Mouse (Mus musculus) left cerebral cortex, postnatal 25 days (tissue): Measurements from ENCODE around the gene Npas3. TPM values are rescaled to one million over a fixed set of nuclear protein-coding genes. Genes with fewer than 3 reads are reported as not detected.

ENCODE experiments used
- DNase-seq, 2 experiments: peaks; one replicate each; pipeline ENCODE4 v3.0.0; 2022; ENCODE audit warnings: low spot score in 2 of 2, mixed read lengths in 1 of 2
- intact Hi-C: fragments of 180-260 bp; cut with DNase I; formaldehyde crosslinking; loops from one replicate; pipeline ENCODE4 v1.15.1; 2025
- total RNA-seq, 2 experiments: library from RNA; stranded (reverse); gene quantifications; 2 replicates each; pipeline ENCODE4 v1.2.3; 2021

Npas3 gene
- total RNA-seq, 2 experiments from 2014 or later: 19.0 to 25.4 TPM

GRCm38 (mm10) chr12:54064986-54065385, 816.5 kb downstream of the Npas3 start:
- intact Hi-C loops: loop anchor here (5.0 kb wide), 1 partner anchor 1153 kb away; no protein-coding TSS in a partner anchor
- DNase-seq: no peak

DNA sequence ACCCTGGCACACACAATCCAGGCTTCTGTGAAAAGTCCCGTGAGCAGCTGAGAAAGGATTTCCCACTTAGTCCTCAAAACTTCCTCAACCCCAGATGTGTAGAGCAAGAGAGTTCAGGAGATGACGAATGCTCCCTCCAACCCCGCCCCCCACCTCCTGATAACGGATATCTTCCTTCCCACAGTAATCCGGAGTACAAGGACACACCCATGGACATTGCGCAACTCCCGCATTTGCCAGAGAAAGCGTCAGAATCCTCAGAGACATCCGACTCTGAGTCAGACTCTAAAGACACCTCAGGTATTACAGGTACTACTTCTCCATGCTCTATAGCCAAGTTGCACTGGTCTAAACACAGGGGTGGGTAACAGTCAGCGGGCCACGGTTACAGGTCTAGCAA, 817.1 kb downstream of the Npas3 start:
- DNase-seq: no peak
- intact Hi-C loops: no loop called here

DNA sequence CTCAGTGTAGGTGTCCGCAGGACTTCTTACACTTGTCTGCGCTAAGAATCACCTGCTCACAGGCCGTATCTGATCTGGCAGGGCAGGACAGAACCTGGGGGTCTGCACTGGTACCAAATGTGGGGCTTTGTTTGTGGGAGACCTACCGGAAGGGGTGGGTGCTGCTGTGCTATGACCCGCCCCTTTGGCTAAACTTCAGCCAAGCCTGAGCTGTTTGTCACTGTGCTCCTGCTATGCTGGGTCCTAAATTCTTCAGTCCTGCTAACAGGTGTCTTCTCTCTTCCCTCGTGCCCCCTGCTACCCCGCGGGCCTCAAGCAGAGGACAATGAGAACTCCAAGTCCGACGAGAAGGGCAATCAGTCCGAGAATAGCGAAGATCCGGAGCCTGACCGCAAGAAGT, 818.9 kb downstream of the Npas3 start:
- DNase-seq: no peak
- intact Hi-C loops: no loop called here

DNA sequence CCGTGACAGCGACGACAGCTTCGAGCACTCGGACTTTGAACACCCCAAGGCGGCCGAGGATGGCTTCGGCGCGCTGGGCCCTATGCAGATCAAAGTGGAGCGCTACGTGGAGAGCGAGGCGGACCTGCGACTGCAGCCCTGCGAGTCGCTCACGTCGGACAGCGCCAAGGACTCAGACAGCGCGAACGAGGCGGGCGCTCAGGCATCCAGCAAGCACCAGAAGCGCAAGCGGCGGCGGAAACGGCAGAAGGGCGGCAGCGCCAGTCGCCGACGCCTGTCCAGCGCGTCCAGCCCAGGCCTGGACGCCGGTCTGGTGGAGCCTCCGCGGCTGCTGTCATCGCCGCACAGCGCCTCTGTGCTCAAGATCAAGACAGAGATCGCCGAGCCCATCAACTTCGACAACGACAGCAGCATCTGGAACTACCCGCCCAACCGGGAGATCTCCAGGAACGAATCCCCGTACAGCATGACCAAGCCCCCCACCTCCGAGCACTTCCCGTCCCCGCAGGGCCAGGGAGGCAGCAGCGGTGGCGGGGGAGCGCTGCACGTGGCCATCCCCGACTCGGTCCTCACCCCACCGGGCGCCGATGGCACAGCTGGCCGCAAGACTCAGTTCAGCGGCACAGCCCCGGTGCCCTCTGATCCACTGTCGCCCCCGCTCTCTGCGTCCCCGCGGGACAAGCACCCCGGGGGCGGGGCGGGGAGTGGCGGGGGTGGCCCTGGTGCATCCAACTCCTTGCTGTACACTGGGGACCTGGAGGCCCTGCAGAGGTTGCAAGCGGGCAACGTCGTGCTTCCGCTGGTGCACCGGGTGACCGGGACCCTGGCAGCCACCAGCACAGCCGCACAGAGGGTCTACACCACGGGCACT, 819.6 kb downstream of the Npas3 start:
- no peak for DNase-seq
- intact Hi-C loops: no loop called here

GRCm38 (mm10) chr12:54068757-54069146, 820.3 kb downstream of the Npas3 start:
- DNase-seq: no peak
- intact Hi-C loops: no loop called here

GRCm38 (mm10) chr12:54074012-54074411, 825.5 kb downstream of the Npas3 start:
- peak in 1 of 2 experiments; percentile 68 for DNase-seq

GRCm38 (mm10) chr12:54080996-54081395, 832.5 kb downstream of the Npas3 start:
- intact Hi-C loops: no loop called here
- no peak for DNase-seq

More at GRCm38 (mm10) chr12:54074012-54074411, 825.5 kb downstream of the Npas3 start:
- intact Hi-C loops: no loop called here

GRCm38 (mm10) chr12:54093729-54094128, 845.3 kb downstream of the Npas3 start:
- intact Hi-C loops: no loop called here

GRCm38 (mm10) chr12:54096492-54096891, 848.0 kb downstream of the Npas3 start:
- intact Hi-C loops: loop anchor here (5.0 kb wide), 1 partner anchor 461 kb away; no protein-coding TSS in a partner anchor
- no peak for DNase-seq

More at GRCm38 (mm10) chr12:54093729-54094128, 845.3 kb downstream of the Npas3 start:
- no peak for DNase-seq

DNA sequence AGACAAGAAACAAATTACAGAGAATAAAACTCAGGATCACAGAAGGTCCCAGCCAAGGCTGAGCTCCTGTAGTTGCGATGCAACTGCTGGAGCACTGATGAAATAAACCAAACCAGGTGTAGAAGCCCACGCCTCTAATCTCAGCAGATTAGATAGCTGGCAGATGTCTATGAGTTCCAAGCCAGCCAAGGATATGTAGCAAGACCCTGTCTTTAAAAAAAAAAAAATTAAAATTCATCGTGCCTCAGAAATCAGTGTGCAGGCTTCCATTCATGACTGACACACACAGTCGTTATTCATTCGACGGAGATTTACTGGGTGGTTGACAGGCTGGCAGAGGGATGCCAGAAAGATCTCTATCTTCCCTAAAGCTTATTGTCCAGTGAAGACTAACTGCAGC, 849.7 kb downstream of the Npas3 start:
- no peak for DNase-seq
- intact Hi-C loops: loop anchor here (2.0 to 5.0 kb wide), 2 partner anchors 255 to 459 kb away; no protein-coding TSS in a partner anchor

DNA sequence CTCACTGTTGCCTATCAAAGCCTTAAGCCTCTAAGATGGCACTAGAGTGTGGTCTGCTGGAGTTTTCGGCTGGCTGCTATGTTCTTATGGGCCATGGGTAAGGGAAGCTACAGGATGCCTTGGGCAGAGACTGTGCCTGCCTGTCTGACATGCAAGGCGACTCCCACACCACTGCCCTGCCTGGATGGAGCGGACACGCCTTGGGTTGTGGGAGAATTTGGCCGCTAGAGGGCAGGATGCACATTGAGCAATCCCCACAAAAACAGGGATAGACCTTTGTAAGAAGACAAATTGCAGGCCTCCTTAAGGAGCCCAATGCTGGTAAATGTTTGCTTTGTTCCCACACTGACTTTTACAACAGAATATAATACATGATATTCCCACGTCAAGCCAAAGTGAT, 850.3 kb downstream of the Npas3 start:
- intact Hi-C loops: loop anchor here (1.0 to 5.0 kb wide), 3 partner anchors 254 to 459 kb away; no protein-coding TSS in a partner anchor
- DNase-seq: peak; percentile 65 to 79

DNA sequence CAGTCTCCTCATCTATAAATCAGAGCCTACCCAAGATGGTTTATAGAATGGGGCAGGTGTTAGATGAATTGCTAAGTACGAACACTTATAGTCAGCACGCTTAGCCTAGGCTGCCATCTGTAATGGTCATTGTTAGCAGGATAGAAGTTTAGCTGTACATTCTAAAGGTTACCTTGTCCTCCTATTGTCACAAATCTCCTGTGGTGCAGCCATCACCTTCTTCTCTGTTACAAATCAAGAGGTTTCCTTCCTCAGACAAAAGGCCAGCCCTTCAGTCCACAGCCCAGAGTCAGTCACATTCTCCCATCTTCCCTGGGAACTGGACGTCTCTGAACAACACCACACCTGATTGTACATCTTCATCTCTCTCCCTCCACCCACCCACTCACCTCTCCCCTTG, 851.0 kb downstream of the Npas3 start:
- intact Hi-C loops: loop anchor here (1.0 to 5.0 kb wide), 3 partner anchors 253 to 458 kb away; no protein-coding TSS in a partner anchor
- no peak for DNase-seq

GRCm38 (mm10) chr12:54101307-54101870, 852.9 kb downstream of the Npas3 start:
- intact Hi-C loops: no loop called here

DNA sequence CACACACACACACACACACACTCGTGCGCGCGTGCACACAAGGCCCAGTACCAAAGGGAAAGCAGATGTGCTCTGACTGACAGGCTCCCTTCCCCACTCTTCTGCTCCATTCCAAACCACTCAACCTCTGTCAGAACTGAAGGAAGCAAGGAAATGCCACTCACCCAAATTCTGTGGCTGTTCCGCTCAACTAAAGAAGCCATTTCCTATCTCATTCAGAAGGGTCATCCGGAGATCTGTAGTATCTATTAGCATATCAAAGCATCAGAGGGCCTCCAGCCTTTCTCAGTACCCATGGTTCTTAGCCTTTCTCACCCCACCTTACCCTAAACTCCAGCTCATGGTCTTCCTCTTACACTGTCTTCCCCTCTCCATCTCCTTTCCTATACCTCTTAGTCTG, 854.0 kb downstream of the Npas3 start:
- intact Hi-C loops: no loop called here

More at GRCm38 (mm10) chr12:54101307-54101870, 852.9 kb downstream of the Npas3 start:
- no peak for DNase-seq

GRCm38 (mm10) chr12:54105531-54105930, 857.1 kb downstream of the Npas3 start:
- intact Hi-C loops: no loop called here
- peak in 1 of 2 experiments; percentile 48 for DNase-seq

More for the DNA sequence above, 854.0 kb downstream of the Npas3 start:
- DNase-seq: no peak

DNA sequence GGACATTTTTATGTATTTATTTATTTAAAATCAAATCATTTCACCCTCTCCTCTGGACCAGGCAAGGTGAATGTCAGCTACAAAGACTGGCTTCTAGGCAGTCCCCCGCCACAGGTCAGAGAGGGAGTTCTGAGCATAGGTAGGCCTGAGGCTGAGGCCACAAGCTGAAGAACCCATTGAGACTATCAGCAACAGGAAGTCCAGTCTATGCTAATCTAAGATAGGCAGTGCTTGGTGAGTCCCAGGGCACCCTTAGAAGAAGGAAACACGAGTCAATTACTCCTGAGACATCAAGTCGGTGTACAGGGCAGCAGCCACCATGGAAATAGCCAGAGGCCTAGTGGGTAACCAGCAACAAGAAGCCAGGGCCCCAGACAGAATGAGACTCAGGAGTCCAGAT, 857.5 kb downstream of the Npas3 start:
- DNase-seq: no peak
- intact Hi-C loops: no loop called here

GRCm38 (mm10) chr12:54110342-54110741, 861.9 kb downstream of the Npas3 start:
- intact Hi-C loops: no loop called here
- DNase-seq: no peak

DNA sequence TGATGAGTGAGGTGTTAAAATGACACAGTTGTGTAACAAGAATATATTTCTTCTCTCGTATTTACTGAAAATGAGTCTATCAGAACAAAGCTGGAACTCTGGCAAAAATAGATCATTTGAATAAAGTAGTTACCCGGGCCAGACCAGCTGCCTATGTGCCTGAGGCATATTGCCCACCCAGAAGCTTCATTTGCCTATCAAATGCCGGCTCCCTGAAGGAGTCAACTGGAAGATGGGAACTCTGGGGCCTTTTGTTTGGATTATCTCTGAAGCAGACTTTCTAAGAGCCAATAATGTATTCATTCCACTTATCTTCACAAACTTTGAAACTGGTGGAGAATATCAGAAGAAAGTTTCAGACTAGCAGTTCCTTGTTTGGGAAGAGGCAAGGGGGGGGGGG, 862.5 kb downstream of the Npas3 start:
- intact Hi-C loops: no loop called here
- DNase-seq: no peak

- intact Hi-C loops: no loop called here
- no peak for DNase-seq
Observed at GRCm38 (mm10) chr12:54120386-54120785, 871.9 kb downstream of the Npas3 start.

GRCm38 (mm10) chr12:54121286-54121685, 872.8 kb downstream of the Npas3 start:
- intact Hi-C loops: no loop called here
- DNase-seq: no peak
